Mouse (Mus musculus) embryonic facial prominence, embryonic 11.5 days (tissue): ENCODE measurements around the gene Mapk10. TPM values are rescaled to one million over a fixed set of nuclear protein-coding genes. Genes with fewer than 3 reads are reported as not detected.

Experiments
- ATAC-seq: fragments of 200-750 bp; cut with Nextera tagmentation; replicated peaks from 2 replicates; pipeline ENCODE4 v1.8.0; 2017; ENCODE audit warnings: low read depth; ENCODE audit not compliant: insufficient number of reproducible peaks, low FRiP score, low TSS enrichment
- DNase-seq: peaks from one replicate; pipeline ENCODE4 v3.0.0-alpha.2; 2015; ENCODE audit warnings: low spot score
- H3K27ac ChIP-seq: fragments of 300-500 bp; sonication (generic); replicated peaks from 2 replicates; pipeline ENCODE4 v1.5.1; 2014; ENCODE audit warnings: mild to moderate bottlenecking, low read depth, low read length, control low read depth
- H3K27me3 ChIP-seq: fragments of 300-500 bp; sonication (generic); 2 replicates; pipeline ENCODE4 v1.6.1; 2014; ENCODE audit warnings: mild to moderate bottlenecking, low read length, moderate library complexity, mixed read lengths; ENCODE audit not compliant: control insufficient read depth, insufficient read depth
- H3K36me3 ChIP-seq: fragments of 300-500 bp; sonication (generic); replicated peaks from 2 replicates; pipeline ENCODE4 v1.6.1; 2014; ENCODE audit warnings: low read depth, mild to moderate bottlenecking, low read length, moderate library complexity, mixed read lengths; ENCODE audit not compliant: control insufficient read depth, insufficient read depth
- H3K4me1 ChIP-seq: fragments of 300-500 bp; sonication (generic); 2 replicates; pipeline ENCODE4 v1.6.1; 2014; ENCODE audit warnings: low read length, mixed read lengths; ENCODE audit not compliant: control insufficient read depth, insufficient read depth
- H3K4me2 ChIP-seq: fragments of 300-500 bp; sonication (generic); 2 replicates; pipeline ENCODE4 v1.6.1; 2014; ENCODE audit warnings: low read depth, mild to moderate bottlenecking, control low read depth, low read length, moderate library complexity
- H3K4me3 ChIP-seq: fragments of 300-500 bp; sonication (generic); 2 replicates; pipeline ENCODE4 v1.5.1; 2014; ENCODE audit warnings: low read depth, low read length, control low read depth
- H3K9ac ChIP-seq: fragments of 300-500 bp; sonication (generic); replicated peaks from 2 replicates; pipeline ENCODE4 v1.6.1; 2014; ENCODE audit warnings: mild to moderate bottlenecking, control low read depth, low read length
- H3K9me3 ChIP-seq: fragments of 300-500 bp; sonication (generic); replicated peaks from 2 replicates; pipeline ENCODE4 v1.6.1; 2016; ENCODE audit warnings: mild to moderate bottlenecking, low read length, inconsistent platforms, mixed read lengths; ENCODE audit not compliant: control insufficient read depth
- WGBS: fragments of 180-500 bp; shearing (Covaris S2); extraction: QIAGEN DNeasy Blood & Tissue Kit; methylation state at CpG from one replicate; pipeline ENCODE4 v1.1.7; 2014; 5-methylcytosine and 5-hydroxymethylcytosine counted together
- polyA plus RNA-seq: library from polyadenylated mRNA; unstranded; fragments of >200 nt; fragmentation: Nextera tagmentation; extraction: Ambion mirVana; gene quantifications from 2 replicates; pipeline ENCODE4 v1.2.1, GENCODE M21; 2014

The Mapk10 gene
- polyA plus RNA-seq, 1 experiment from 2014 or later: 11.9 TPM

GRCm38 (mm10) chr5:102978382-102978781, 232.8 kb downstream of the Mapk10 start:
- Histone ChIP-seq H3K9me3 (no peaks in the 10 kb centered on the region), H3K4me1 (no peaks in the 10 kb centered on the region), H3K27me3 (no peaks in the 10 kb centered on the region), H3K4me3 (no peak overlapping the region), H3K9ac (no peak overlapping the region), H3K4me2 (no peak overlapping the region), H3K27ac (no peak overlapping the region), H3K36me3 (no peaks in the 10 kb centered on the region)
- DNase-seq: no peak
- no peak for ATAC-seq
- 91% methylated on average over 2 of the region's 2 CpGs for WGBS

- Histone ChIP-seq H3K4me3 (no peak overlapping the region), H3K9me3 (no peaks in the 10 kb centered on the region), H3K27ac (no peak overlapping the region), H3K36me3 (no peaks in the 10 kb centered on the region), H3K4me1 (no peaks in the 10 kb centered on the region), H3K9ac (no peak overlapping the region), H3K4me2 (no peak overlapping the region), H3K27me3 (no peaks in the 10 kb centered on the region)
- no peak for DNase-seq
- ATAC-seq: 0 out of 2 replicates have a peak, but pooled peaks have one; percentile 59
- 50% methylated on average over 6 of the region's 6 CpGs for WGBS
Measured at GRCm38 (mm10) chr5:102977138-102977537, 234.0 kb downstream of the Mapk10 start.

GRCm38 (mm10) chr5:102976540-102976939, 234.6 kb downstream of the Mapk10 start:
- H3K4me1 ChIP-seq: no peaks in the 10 kb centered on the region
- H3K9me3 ChIP-seq: no peaks in the 10 kb centered on the region
- no peaks in the 10 kb centered on the region for H3K36me3 ChIP-seq
- no peak overlapping the region for H3K4me3 ChIP-seq
- DNase-seq (no peak), ATAC-seq (no peak)
- H3K9ac ChIP-seq: no peak overlapping the region
- H3K27ac ChIP-seq: no peak overlapping the region
- H3K27me3 ChIP-seq: no peaks in the 10 kb centered on the region
- H3K4me2 ChIP-seq: no peak overlapping the region

- Histone ChIP-seq H3K27ac (no peak overlapping the region), H3K27me3 (no peaks in the 10 kb centered on the region), H3K4me1 (no peaks in the 10 kb centered on the region), H3K4me2 (no peak overlapping the region), H3K9me3 (no peaks in the 10 kb centered on the region), H3K36me3 (no peaks in the 10 kb centered on the region), H3K9ac (no peak overlapping the region), H3K4me3 (no peak overlapping the region)
- 77% methylated on average over 4 of the region's 4 CpGs for WGBS
- DNase-seq: no peak
- ATAC-seq: no peak
Measured at GRCm38 (mm10) chr5:102974400-102974799, 236.7 kb downstream of the Mapk10 start.

GRCm38 (mm10) chr5:102964396-102964795, 246.7 kb downstream of the Mapk10 start:
- DNase-seq: no peak
- Histone ChIP-seq H3K9me3 (no peaks in the 10 kb centered on the region), H3K4me2 (no peak overlapping the region), H3K9ac (no peak overlapping the region), H3K36me3 (no peaks in the 10 kb centered on the region), H3K27me3 (no peaks in the 10 kb centered on the region), H3K4me3 (no peak overlapping the region), H3K27ac (no peak overlapping the region), H3K4me1 (no peaks in the 10 kb centered on the region)
- WGBS: 91% methylated on average over 5 of the region's 5 CpGs
- no peak for ATAC-seq

DNA sequence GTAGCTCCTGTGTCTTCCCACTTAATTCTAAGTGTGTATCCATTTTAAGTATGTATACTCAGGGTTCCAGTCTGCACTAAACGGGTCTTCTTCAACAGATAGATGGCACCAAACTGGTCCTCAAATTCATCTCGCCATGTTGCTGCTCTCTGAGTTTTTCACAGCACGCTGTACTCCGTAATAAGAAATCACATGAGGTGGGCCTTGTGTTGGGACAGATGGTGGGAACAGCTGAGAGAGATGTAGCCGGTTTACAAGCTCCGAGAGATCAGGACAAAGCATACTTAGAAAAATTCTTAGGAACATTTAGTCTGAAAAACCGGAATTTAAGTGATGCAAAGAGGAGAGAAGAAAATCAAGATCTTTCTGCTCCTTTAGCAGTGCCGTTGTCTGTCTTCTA, 257.7 kb downstream of the Mapk10 start:
- Histone ChIP-seq H3K4me3 (no peak overlapping the region), H3K27ac (no peak overlapping the region), H3K4me1 (no peaks in the 10 kb centered on the region), H3K9me3 (no peaks in the 10 kb centered on the region), H3K27me3 (no peaks in the 10 kb centered on the region), H3K9ac (no peak overlapping the region), H3K36me3 (no peaks in the 10 kb centered on the region), H3K4me2 (no peak overlapping the region)
- DNase-seq (no peak), ATAC-seq (no peak)
- 85% methylated on average over 8 of the region's 8 CpGs for WGBS

DNA sequence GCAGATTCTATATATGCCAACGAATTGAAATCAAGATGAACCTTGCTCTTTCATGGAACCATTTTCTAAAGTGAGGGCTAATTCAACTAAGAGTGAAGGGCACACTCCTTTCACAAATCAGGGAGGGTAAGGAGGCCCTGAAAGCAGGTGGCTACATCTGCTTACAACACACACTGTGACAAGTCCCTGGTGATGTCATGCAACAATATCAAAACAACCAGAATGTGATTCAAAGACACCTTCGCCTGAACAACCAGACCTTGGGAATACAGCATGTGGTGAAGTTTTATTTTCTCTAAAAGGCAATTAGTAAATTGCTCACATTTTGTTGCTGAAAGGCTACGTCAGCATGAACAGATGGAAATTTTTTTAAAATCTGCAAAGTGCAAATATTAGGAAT, 258.2 kb downstream of the Mapk10 start:
- DNase-seq (no peak), ATAC-seq (no peak)
- Histone ChIP-seq H3K36me3 (no peaks in the 10 kb centered on the region), H3K4me1 (no peaks in the 10 kb centered on the region), H3K4me2 (no peak overlapping the region), H3K9me3 (no peaks in the 10 kb centered on the region), H3K4me3 (no peak overlapping the region), H3K27ac (no peak overlapping the region), H3K9ac (no peak overlapping the region), H3K27me3 (no peaks in the 10 kb centered on the region)
- WGBS: 72% methylated on average over 3 of the region's 3 CpGs

DNA sequence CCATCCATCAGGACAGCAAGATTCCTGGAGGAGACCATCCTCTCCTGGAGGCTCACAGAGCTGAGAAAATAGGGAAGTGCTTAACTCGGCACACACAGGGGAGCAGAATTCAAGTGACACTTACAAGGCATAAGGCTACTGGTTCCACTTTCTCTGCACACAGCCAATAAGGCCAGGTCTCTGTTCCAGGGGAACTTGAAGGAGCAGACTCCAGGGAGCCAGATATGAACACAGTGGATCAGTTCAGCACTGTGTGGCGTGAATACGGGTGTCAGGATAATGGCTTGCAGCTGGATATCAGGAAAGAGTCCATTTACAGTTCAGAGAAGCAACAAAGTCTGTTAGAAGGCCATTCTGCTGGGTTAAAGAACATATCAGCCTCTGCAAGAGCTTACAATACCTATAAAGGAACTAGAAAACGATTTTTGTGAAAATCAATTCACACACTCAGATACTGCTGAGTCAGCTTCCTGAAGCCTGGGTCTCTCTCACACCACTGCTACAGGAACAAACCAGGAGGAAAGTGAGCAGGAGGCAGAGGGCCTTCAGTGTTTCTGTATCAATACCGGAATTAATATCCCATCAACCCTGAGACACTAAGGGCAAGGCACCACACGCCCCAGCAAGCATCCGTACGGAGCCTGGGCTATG, 263.9 kb downstream of the Mapk10 start:
- no peak overlapping the region for H3K4me3 ChIP-seq
- H3K27ac ChIP-seq: no peak overlapping the region
- DNase-seq (peak; percentile 37), ATAC-seq (no peak)
- no peaks in the 10 kb centered on the region for H3K4me1 ChIP-seq
- no peaks in the 10 kb centered on the region for H3K27me3 ChIP-seq
- whole genome bisulfite sequencing: 58% methylated on average over 8 of the region's 8 CpGs
- H3K4me2 ChIP-seq: no peak overlapping the region
- H3K9ac ChIP-seq: no peak overlapping the region
- H3K36me3 ChIP-seq: no peaks in the 10 kb centered on the region
- H3K9me3 ChIP-seq: no peaks in the 10 kb centered on the region
